Mouse (Mus musculus): ENCODE results near the gene Lgi2. TPM values are rescaled to one million over a fixed set of nuclear protein-coding genes. Genes with fewer than 3 reads are reported as not detected.

Lgi2 gene
- total RNA-seq, 2 experiments from 2014 or later: 44.6 to 57.0 TPM

Other genes starting within 250 kb of the Lgi2 start
- gene Sod3, start 202.7 kb downstream of the Lgi2 start, total RNA-seq (2021): 1 to 10 TPM; 6.9 to 8.6 TPM
- 10 to 100 TPM; 51.4 to 58.7 TPM for gene Ccdc149, start 94.9 kb downstream of the Lgi2 start, total RNA-seq (2021)
- gene Sepsecs, start 103.2 kb upstream of the Lgi2 start, total RNA-seq (2021): 10 to 100 TPM; 10.1 TPM
- 1 to 10 TPM; 1.5 to 2.4 TPM for gene Pi4k2b, start 175.1 kb upstream of the Lgi2 start, total RNA-seq (2021)
- gene Zcchc4, start 208.9 kb upstream of the Lgi2 start, total RNA-seq (2021): 1 to 10 TPM; 8.2 to 8.8 TPM